Mouse (Mus musculus) neural tube, embryonic 14.5 days (tissue): ENCODE results near the gene Smad3. TPM values are rescaled to one million over a fixed set of nuclear protein-coding genes. Genes with fewer than 3 reads are reported as not detected.

ENCODE experiments used
- ATAC-seq: fragments of 200-750 bp; cut with Nextera tagmentation; 2 replicates; pipeline ENCODE4 v1.8.0; 2017; ENCODE audit warnings: low read depth, mild to moderate bottlenecking, moderate TSS enrichment, moderate library complexity
- H3K27ac ChIP-seq: fragments of 300-500 bp; sonication (generic); 2 replicates; pipeline ENCODE4 v1.5.1; 2014; ENCODE audit warnings: low read depth, mild to moderate bottlenecking, control low read depth, low read length, moderate library complexity, mixed read lengths
- H3K27me3 ChIP-seq: fragments of 300-500 bp; sonication (generic); 2 replicates; pipeline ENCODE4 v1.6.1; 2014; ENCODE audit warnings: low read length; ENCODE audit not compliant: control insufficient read depth, insufficient read depth
- H3K36me3 ChIP-seq: fragments of 300-500 bp; sonication (generic); 2 replicates; pipeline ENCODE4 v1.6.1; 2014; ENCODE audit warnings: low read length, mixed read lengths; ENCODE audit not compliant: control insufficient read depth, insufficient read depth
- H3K4me1 ChIP-seq: fragments of 300-500 bp; sonication (generic); 2 replicates; pipeline ENCODE4 v1.6.1; 2014; ENCODE audit warnings: low read length; ENCODE audit not compliant: control insufficient read depth, insufficient read depth
- H3K4me2 ChIP-seq: fragments of 300-500 bp; sonication (generic); 2 replicates; pipeline ENCODE4 v1.6.1; 2014; ENCODE audit warnings: mild to moderate bottlenecking, low read depth, low read length, control low read depth
- H3K4me3 ChIP-seq: fragments of 300-500 bp; sonication (generic); 2 replicates; pipeline ENCODE4 v1.5.1; 2014; ENCODE audit warnings: low read depth, low read length, control low read depth, mixed read lengths
- H3K9ac ChIP-seq: fragments of 300-500 bp; sonication (generic); replicated peaks from 2 replicates; pipeline ENCODE4 v1.6.1; 2014; ENCODE audit warnings: low read depth, mild to moderate bottlenecking, control low read depth, low read length, mixed read lengths
- H3K9me3 ChIP-seq: fragments of 300-500 bp; sonication (generic); 2 replicates; pipeline ENCODE4 v1.6.1; 2016; ENCODE audit warnings: low read length; ENCODE audit not compliant: control insufficient read depth
- whole genome bisulfite sequencing: fragments of 180-500 bp; shearing (Covaris S2); extraction: QIAGEN DNeasy Blood & Tissue Kit; methylation state at CpG from one replicate; pipeline ENCODE4 v1.1.7; 2014; 5-methylcytosine and 5-hydroxymethylcytosine counted together
- polyA plus RNA-seq: library from polyadenylated mRNA; unstranded; fragments of >200 nt; fragmentation: Nextera tagmentation; extraction: Ambion mirVana; gene quantifications from 2 replicates; pipeline ENCODE4 v1.2.1, GENCODE M21; 2014

Gene Smad3
- polyA plus RNA-seq, 1 experiment from 2014 or later = 6.4 TPM

DNA sequence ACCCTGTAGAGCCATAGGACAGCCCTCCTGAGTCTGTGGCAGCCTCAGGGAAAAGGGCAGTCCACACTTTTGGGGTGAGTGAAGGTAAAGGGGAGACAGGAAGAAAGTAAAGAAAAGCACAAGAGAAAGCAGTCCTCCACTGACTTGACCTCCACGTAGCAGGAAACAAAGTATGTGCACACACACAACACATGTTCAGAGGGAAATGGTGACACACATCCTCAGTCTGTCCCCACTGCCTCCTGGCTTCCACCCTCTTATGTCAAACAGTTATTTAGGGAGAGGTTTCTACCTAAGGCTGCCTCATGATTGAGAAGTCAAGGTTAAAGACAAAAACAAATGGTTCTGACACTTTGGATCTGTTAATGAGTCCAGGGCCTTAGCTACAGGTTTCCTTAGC, 67.3 kb downstream of the Smad3 start:
- Histone ChIP-seq H3K4me2 (no peak overlapping the region), H3K27me3 (no peaks in the 10 kb centered on the region), H3K27ac (no peak overlapping the region), H3K4me3 (no peak overlapping the region), H3K9me3 (no peaks in the 10 kb centered on the region), H3K36me3 (no peaks in the 10 kb centered on the region), H3K4me1 (no peaks in the 10 kb centered on the region), H3K9ac (no peak overlapping the region)
- WGBS = 96% methylated on average over 1 of the region's 1 CpGs
- no peak for ATAC-seq

GRCm38 (mm10) chr9:63687413-63688015, 70.3 kb downstream of the Smad3 start:
- Histone ChIP-seq H3K4me2 (no peak overlapping the region), H3K36me3 (no peaks in the 10 kb centered on the region), H3K4me3 (no peak overlapping the region), H3K9ac (no peak overlapping the region), H3K9me3 (no peaks in the 10 kb centered on the region), H3K27ac (no peak overlapping the region), H3K4me1 (no peaks in the 10 kb centered on the region), H3K27me3 (no peaks in the 10 kb centered on the region)
- ATAC-seq = no peak
- WGBS = 67% methylated on average over 7 of the region's 7 CpGs

DNA sequence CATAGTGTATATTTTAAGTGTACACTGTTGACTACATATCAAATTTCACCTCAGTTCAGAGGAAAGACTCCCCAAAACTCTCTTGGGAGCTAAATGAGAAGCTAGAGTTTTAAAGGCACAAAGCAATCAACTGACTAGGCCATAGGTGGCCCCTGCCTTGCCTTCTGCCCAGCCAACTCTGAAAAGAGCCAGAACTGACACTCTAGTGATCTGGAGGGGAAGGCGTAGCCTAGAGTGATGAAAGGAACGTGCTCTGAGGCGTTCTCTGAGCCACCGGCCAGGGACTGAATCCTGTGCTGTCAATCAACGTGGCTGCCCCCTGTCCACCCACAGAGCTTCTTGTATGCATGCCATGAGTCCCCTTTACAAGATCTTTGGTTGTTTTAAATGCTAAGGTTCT, 72.4 kb downstream of the Smad3 start:
- H3K36me3 ChIP-seq = no peaks in the 10 kb centered on the region
- ATAC-seq = no peak
- no peak overlapping the region for H3K4me3 ChIP-seq
- H3K9ac ChIP-seq = no peak overlapping the region
- WGBS = 81% methylated on average over 5 of the region's 5 CpGs
- H3K27ac ChIP-seq = no peak overlapping the region
- no peaks in the 10 kb centered on the region for H3K27me3 ChIP-seq
- no peak overlapping the region for H3K4me2 ChIP-seq
- no peaks in the 10 kb centered on the region for H3K9me3 ChIP-seq
- no peaks in the 10 kb centered on the region for H3K4me1 ChIP-seq

- WGBS = 94% methylated on average over 6 of the region's 6 CpGs
- no peaks in the 10 kb centered on the region for H3K4me1 ChIP-seq
- no peak overlapping the region for H3K9ac ChIP-seq
Observed at GRCm38 (mm10) chr9:63684277-63684676, 73.5 kb downstream of the Smad3 start.

DNA sequence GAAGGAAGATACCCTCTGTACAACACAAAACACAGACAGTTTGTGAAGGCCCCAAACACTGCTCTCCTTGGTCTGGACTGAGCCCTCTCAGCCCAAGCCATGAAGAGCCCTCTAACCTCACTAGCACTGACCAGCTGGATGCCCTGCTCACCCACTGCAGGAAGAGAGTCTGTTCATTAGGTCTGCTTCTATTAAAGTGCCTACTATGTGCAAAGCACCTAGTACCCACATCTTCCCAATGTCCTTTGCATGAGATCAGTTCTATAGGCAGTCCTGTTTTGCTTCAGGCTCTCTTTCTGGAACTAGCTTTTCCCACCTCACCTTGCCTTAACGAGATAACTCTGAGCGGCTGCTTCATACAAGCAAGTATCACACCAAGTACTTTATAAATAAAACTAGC, 74.9 kb downstream of the Smad3 start:
- WGBS = 94% methylated on average over 2 of the region's 2 CpGs
- no peaks in the 10 kb centered on the region for H3K9me3 ChIP-seq
- no peak for ATAC-seq
- no peaks in the 10 kb centered on the region for H3K4me1 ChIP-seq
- no peak overlapping the region for H3K4me3 ChIP-seq
- H3K9ac ChIP-seq = no peak overlapping the region
- no peak overlapping the region for H3K4me2 ChIP-seq
- H3K27ac ChIP-seq = no peak overlapping the region
- no peaks in the 10 kb centered on the region for H3K27me3 ChIP-seq
- no peaks in the 10 kb centered on the region for H3K36me3 ChIP-seq

More at GRCm38 (mm10) chr9:63684277-63684676, 73.5 kb downstream of the Smad3 start:
- H3K4me2 ChIP-seq = no peak overlapping the region
- no peaks in the 10 kb centered on the region for H3K36me3 ChIP-seq
- H3K27me3 ChIP-seq = no peaks in the 10 kb centered on the region
- H3K4me3 ChIP-seq = no peak overlapping the region
- no peak overlapping the region for H3K27ac ChIP-seq
- H3K9me3 ChIP-seq = no peaks in the 10 kb centered on the region
- ATAC-seq = no peak

DNA sequence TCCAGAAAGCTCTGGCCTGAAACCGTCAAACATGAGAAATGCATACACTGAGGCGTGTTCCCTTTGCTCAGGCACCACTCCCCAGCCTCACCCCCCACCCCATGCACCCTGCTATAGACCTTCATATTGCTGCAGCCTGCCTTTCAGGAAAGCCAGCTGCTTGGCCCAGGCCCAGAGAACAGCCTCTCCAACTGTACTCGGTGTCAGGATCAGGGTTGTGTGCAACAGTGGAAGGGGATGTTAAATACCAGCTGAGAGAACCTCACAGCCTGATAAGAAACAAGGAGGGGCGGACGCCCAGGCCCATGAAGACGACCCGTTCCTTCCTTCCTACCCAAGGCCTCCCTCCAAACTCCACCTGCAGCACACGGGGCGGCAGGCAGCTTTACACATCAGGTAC, 75.5 kb downstream of the Smad3 start:
- Histone ChIP-seq H3K9ac (no peak overlapping the region), H3K27ac (no peak overlapping the region), H3K27me3 (no peaks in the 10 kb centered on the region), H3K9me3 (no peaks in the 10 kb centered on the region), H3K36me3 (no peaks in the 10 kb centered on the region), H3K4me3 (no peak overlapping the region), H3K4me1 (0 out of 2 replicates have a peak, but pooled peaks cover 4% of the 10 kb centered on the region), H3K4me2 (no peak overlapping the region)
- no peak for ATAC-seq
- WGBS = 80% methylated on average over 9 of the region's 9 CpGs

- no peak overlapping the region for H3K27ac ChIP-seq
- no peak overlapping the region for H3K4me3 ChIP-seq
- no peaks in the 10 kb centered on the region for H3K27me3 ChIP-seq
- H3K36me3 ChIP-seq = no peaks in the 10 kb centered on the region
- no peak for ATAC-seq
- H3K4me1 ChIP-seq = 0 out of 2 replicates have a peak, but pooled peaks cover 4% of the 10 kb centered on the region
- H3K9ac ChIP-seq = no peak overlapping the region
- no peaks in the 10 kb centered on the region for H3K9me3 ChIP-seq
- 100% methylated on average over 1 of the region's 1 CpGs for WGBS
- H3K4me2 ChIP-seq = no peak overlapping the region
Observed at GRCm38 (mm10) chr9:63678076-63678475, 79.7 kb downstream of the Smad3 start.

GRCm38 (mm10) chr9:63677621-63678020, 80.2 kb downstream of the Smad3 start:
- Histone ChIP-seq H3K27me3 (no peaks in the 10 kb centered on the region), H3K36me3 (no peaks in the 10 kb centered on the region)

DNA sequence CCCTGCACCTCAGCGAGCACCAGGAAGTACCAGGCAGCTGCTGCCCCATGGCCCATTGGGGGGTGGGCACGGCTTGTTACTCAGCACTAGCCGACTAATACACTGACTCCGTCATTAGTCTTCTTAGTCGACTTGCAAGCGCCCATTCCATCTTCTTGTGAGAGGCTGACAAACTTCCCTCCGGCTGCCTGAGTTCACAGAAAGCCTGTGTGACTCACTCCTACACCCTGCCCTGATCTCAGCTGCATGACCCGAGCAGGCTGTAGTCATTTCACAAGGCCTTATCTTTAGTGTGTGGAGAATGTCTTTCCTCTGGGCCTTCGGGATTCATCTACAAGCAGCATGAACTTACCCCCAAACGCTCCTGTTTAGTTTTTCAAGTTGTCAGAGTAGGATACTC, 83.2 kb downstream of the Smad3 start:
- 0 out of 2 replicates have a peak, but pooled peaks cover 4% of the 10 kb centered on the region for H3K4me1 ChIP-seq
- no peak overlapping the region for H3K4me2 ChIP-seq
- no peak overlapping the region for H3K27ac ChIP-seq
- no peak overlapping the region for H3K4me3 ChIP-seq
- H3K9me3 ChIP-seq = no peaks in the 10 kb centered on the region
- no peaks in the 10 kb centered on the region for H3K27me3 ChIP-seq
- H3K9ac ChIP-seq = no peak overlapping the region
- no peaks in the 10 kb centered on the region for H3K36me3 ChIP-seq
- no peak for ATAC-seq
- 91% methylated on average over 10 of the region's 10 CpGs for WGBS

More at GRCm38 (mm10) chr9:63677621-63678020, 80.2 kb downstream of the Smad3 start:
- Histone ChIP-seq H3K9me3 (no peaks in the 10 kb centered on the region), H3K4me3 (no peak overlapping the region), H3K4me2 (no peak overlapping the region), H3K4me1 (0 out of 2 replicates have a peak, but pooled peaks cover 4% of the 10 kb centered on the region), H3K9ac (no peak overlapping the region), H3K27ac (no peak overlapping the region)
- 47% methylated on average over 3 of the region's 3 CpGs for WGBS
- no peak for ATAC-seq
